Mouse (Mus musculus) brain, embryonic 14.5 days (tissue): ENCODE results near the gene Olfr873.

Experiments used
- CTCF ChIP-seq: fragments of 200-500 bp; IDR thresholded peaks from 2 replicates; pipeline ENCODE4 v1.5.1; 2012; ENCODE audit warnings: inconsistent platforms, mild to moderate bottlenecking, moderate library complexity, borderline replicate concordance; ENCODE audit not compliant: insufficient read depth, insufficient read length; ENCODE audit errors: extremely low read depth
- POLR2A ChIP-seq: fragments of 200-500 bp; IDR thresholded peaks from 2 replicates; pipeline ENCODE4 v1.6.1; 2012; ENCODE audit warnings: mild to moderate bottlenecking, inconsistent platforms, borderline replicate concordance; ENCODE audit not compliant: poor library complexity, insufficient read depth, insufficient read length, severe bottlenecking; ENCODE audit errors: extremely low read depth

DNA sequence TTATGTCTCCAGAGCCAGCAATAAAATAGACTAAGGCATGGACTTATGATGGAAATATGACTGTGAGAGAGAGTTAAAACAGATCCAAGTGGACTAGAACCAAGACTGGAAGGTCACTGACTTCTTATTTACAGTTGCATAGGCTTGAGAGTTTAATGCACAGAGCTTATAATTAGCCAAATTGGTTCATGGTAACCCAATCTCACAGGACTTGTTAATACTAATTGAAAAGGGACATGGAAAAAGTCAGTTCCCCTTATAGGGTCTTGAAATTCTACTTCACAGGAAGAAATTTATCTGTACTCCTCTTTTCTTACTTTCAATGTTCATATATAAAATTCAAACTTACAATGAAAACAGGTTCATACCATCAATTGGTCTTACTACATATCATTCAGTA is 37.7 kb downstream of the Olfr873 start, which contains the start of gene Olfr18:
- TF ChIP-seq CTCF = no peak
- no peak for TF ChIP-seq POLR2A
